Mouse (Mus musculus): ENCODE data around the gene Oas1g.
"Not testable (repeated sequence)": the region's sequence is repeated elsewhere in the genome, so short reads cannot be mapped to it uniquely, and the experiment has no call there.

The Oas1g gene

GRCm38 (mm10) chr5:120887413-120887812 is at the start of gene Oas1g:
Gene Oas1g, minus strand, starts transcription at chr5:120887613.
- DNase-seq (ENCODE audit: low spot score in 2 of 2): not testable (repeated sequence)

- DNase-seq (ENCODE audit: low spot score in 2 of 2): no peak
Measured at GRCm38 (mm10) chr5:120933966-120934365, 46.6 kb upstream of the Oas1g start.

- DNase-seq (ENCODE audit: low spot score in 2 of 2): no peak
Measured at GRCm38 (mm10) chr5:120927036-120927435, 39.6 kb upstream of the Oas1g start.

- not testable (repeated sequence) for DNase-seq (ENCODE audit: low spot score in 2 of 2)
Measured at GRCm38 (mm10) chr5:120926311-120926710, 38.9 kb upstream of the Oas1g start.

GRCm38 (mm10) chr5:120924520-120924919 is 37.1 kb upstream of the Oas1g start:
- not testable (repeated sequence) for DNase-seq (ENCODE audit: low spot score in 2 of 2)

GRCm38 (mm10) chr5:120923969-120924368 is 36.6 kb upstream of the Oas1g start:
- DNase-seq (ENCODE audit: low spot score in 2 of 2): no peak

GRCm38 (mm10) chr5:120920296-120920695 is 32.9 kb upstream of the Oas1g start:
- no peak for DNase-seq (ENCODE audit: low spot score in 2 of 2)

- not testable (repeated sequence) for DNase-seq (ENCODE audit: low spot score in 2 of 2)
Measured at GRCm38 (mm10) chr5:120919156-120919935, 31.9 kb upstream of the Oas1g start.

- DNase-seq (ENCODE audit: low spot score in 2 of 2): not testable (repeated sequence)
Measured at GRCm38 (mm10) chr5:120914204-120914603, 26.8 kb upstream of the Oas1g start, which contains the start of gene Oas1d. Gene Oas1d, plus strand, starts transcription at chr5:120914536.

- DNase-seq (ENCODE audit: low spot score in 2 of 2): no peak
Measured at GRCm38 (mm10) chr5:120908196-120908920, 20.9 kb upstream of the Oas1g start.

- not testable (repeated sequence) for DNase-seq (ENCODE audit: low spot score in 2 of 2)
Measured at GRCm38 (mm10) chr5:120906791-120907733, 19.6 kb upstream of the Oas1g start, which contains the start of gene Oas1a. Gene Oas1a, minus strand, starts transcription at chr5:120907521.

- DNase-seq (ENCODE audit: low spot score in 2 of 2): no peak
Measured at GRCm38 (mm10) chr5:120902056-120902455, 14.6 kb upstream of the Oas1g start.

- DNase-seq (ENCODE audit: low spot score in 2 of 2): no peak
Measured at GRCm38 (mm10) chr5:120900666-120901065, 13.3 kb upstream of the Oas1g start.

- no peak for DNase-seq (ENCODE audit: low spot score in 2 of 2)
Measured at GRCm38 (mm10) chr5:120898726-120899125, 11.3 kb upstream of the Oas1g start.

- DNase-seq (ENCODE audit: low spot score in 2 of 2): no peak
Measured at GRCm38 (mm10) chr5:120898307-120898706, 10.9 kb upstream of the Oas1g start.

- DNase-seq (ENCODE audit: low spot score in 2 of 2): no peak
Measured at GRCm38 (mm10) chr5:120895231-120895900, 8.0 kb upstream of the Oas1g start.

- not testable (repeated sequence) for DNase-seq (ENCODE audit: low spot score in 2 of 2)
Measured at GRCm38 (mm10) chr5:120894692-120895091, 7.3 kb upstream of the Oas1g start.

GRCm38 (mm10) chr5:120893866-120894265 is 6.5 kb upstream of the Oas1g start:
- DNase-seq (ENCODE audit: low spot score in 2 of 2): not testable (repeated sequence)

GRCm38 (mm10) chr5:120892243-120892660 is 4.8 kb upstream of the Oas1g start:
- no peak for DNase-seq (ENCODE audit: low spot score in 2 of 2)

- not testable (repeated sequence) for DNase-seq (ENCODE audit: low spot score in 2 of 2)
Measured at GRCm38 (mm10) chr5:120891566-120892242, 4.3 kb upstream of the Oas1g start.

All from urinary bladder, postnatal 36 days (tissue).